Mouse (Mus musculus) MEL (cell line): ENCODE results near the gene Ryr2. TPM values are rescaled to one million over a fixed set of nuclear protein-coding genes. Genes with fewer than 3 reads are reported as not detected.

Source experiments
- DNase-seq: peaks from one replicate; pipeline ENCODE4 v3.0.0; 2011; ENCODE audit warnings: low read depth, low spot score
- H3K27ac ChIP-seq: 2 replicates; pipeline ENCODE4 v1.5.1; 2012; ENCODE audit warnings: low read depth, mild to moderate bottlenecking, control low read depth, low read length, moderate library complexity; ENCODE audit not compliant: control insufficient read depth
- H3K27me3 ChIP-seq, 2 experiments: fragments of 150-350 bp in 1 of 2; sonication (generic) in 1 of 2; 2 replicates each; pipeline ENCODE4 v1.6.1; 2012; ENCODE audit warnings: low read length in 2 of 2, mild to moderate bottlenecking in 2 of 2, improper control_type of control experiment in 1 of 2, moderate library complexity in 1 of 2; ENCODE audit not compliant: insufficient read depth in 2 of 2, control insufficient read depth in 1 of 2
- H3K36me3 ChIP-seq, 2 experiments: 2 replicates each; pipeline ENCODE4 v1.6.1; 2012 to 2014; ENCODE audit warnings: low read length in 2 of 2, improper control_type of control experiment in 1 of 2, inconsistent platforms in 1 of 2, mild to moderate bottlenecking in 1 of 2; ENCODE audit not compliant: insufficient read depth in 2 of 2, control insufficient read depth in 1 of 2
- H3K4me1 ChIP-seq, 2 experiments: fragments of 150-350 bp in 1 of 2; sonication (generic) in 1 of 2; 2 replicates each; pipeline ENCODE4 v1.6.1; 2012; ENCODE audit warnings: low read length in 2 of 2, improper control_type of control experiment in 1 of 2, mild to moderate bottlenecking in 1 of 2; ENCODE audit not compliant: insufficient read depth in 2 of 2, control insufficient read depth in 1 of 2
- H3K4me3 ChIP-seq, 2 experiments: fragments of 150-350 bp in 1 of 2; sonication (generic) in 1 of 2; 2 replicates each; pipeline ENCODE4 v1.5.1; 2012; ENCODE audit warnings: low read depth in 2 of 2, low read length in 2 of 2, mild to moderate bottlenecking in 2 of 2, moderate library complexity in 2 of 2, control low read depth in 1 of 2, improper control_type of control experiment in 1 of 2; ENCODE audit not compliant: control insufficient read depth in 1 of 2, insufficient read depth in 1 of 2
- H3K79me2 ChIP-seq: 2 replicates; pipeline ENCODE4 v1.6.1; 2012; ENCODE audit warnings: mild to moderate bottlenecking, low read length, moderate library complexity; ENCODE audit not compliant: control insufficient read depth, poor library complexity, insufficient read depth
- H3K9ac ChIP-seq: 2 replicates; pipeline ENCODE4 v1.6.1; 2012; ENCODE audit warnings: low read depth, mild to moderate bottlenecking, control low read depth, low read length, moderate library complexity; ENCODE audit not compliant: control insufficient read depth, poor library complexity, severe bottlenecking
- H3K9me3 ChIP-seq: fragments of 150-350 bp; sonication (generic); replicated peaks from 2 replicates; pipeline ENCODE4 v1.6.1; 2012; ENCODE audit warnings: mild to moderate bottlenecking, low read length, improper control_type of control experiment, moderate library complexity; ENCODE audit not compliant: insufficient read depth
- BHLHE40 ChIP-seq: IDR thresholded peaks from 2 replicates; pipeline ENCODE4 v1.6.1; 2012; ENCODE audit warnings: low read depth, mild to moderate bottlenecking, inconsistent platforms, low read length, improper control_type of control experiment, borderline replicate concordance
- CHD1 ChIP-seq: IDR thresholded peaks from 2 replicates; pipeline ENCODE4 v1.6.1; 2012; ENCODE audit warnings: low read depth, mild to moderate bottlenecking, inconsistent platforms, low read length, improper control_type of control experiment
- E2F4 ChIP-seq: IDR thresholded peaks from 2 replicates; pipeline ENCODE4 v1.6.1; 2011; ENCODE audit warnings: low read depth, low read length, improper control_type of control experiment, borderline replicate concordance
- ELF1 ChIP-seq: IDR thresholded peaks from 2 replicates; pipeline ENCODE4 v1.6.1; 2014; ENCODE audit warnings: low read depth, mild to moderate bottlenecking, inconsistent platforms, low read length, improper control_type of control experiment, moderate library complexity
- GABPA ChIP-seq: IDR thresholded peaks from 2 replicates; pipeline ENCODE4 v1.6.1; 2012; ENCODE audit warnings: low read depth, mild to moderate bottlenecking, inconsistent platforms, low read length, improper control_type of control experiment, moderate library complexity
- GATA1 ChIP-seq: IDR thresholded peaks from 2 replicates; pipeline ENCODE4 v1.6.1; 2011; ENCODE audit warnings: low read depth, low read length, improper control_type of control experiment
- HCFC1 ChIP-seq: IDR thresholded peaks from 2 replicates; pipeline ENCODE4 v1.6.1; 2012; ENCODE audit warnings: low read depth, mild to moderate bottlenecking, inconsistent platforms, low read length, improper control_type of control experiment, moderate library complexity
- JUND ChIP-seq: IDR thresholded peaks from 2 replicates; pipeline ENCODE4 v1.6.1; 2011; ENCODE audit warnings: low read depth, mild to moderate bottlenecking, improper control_type of control experiment, low read length
- MAX ChIP-seq: IDR thresholded peaks from 2 replicates; pipeline ENCODE4 v1.6.1; 2011; ENCODE audit warnings: low read length, improper control_type of control experiment
- MAZ ChIP-seq: IDR thresholded peaks from 2 replicates; pipeline ENCODE4 v1.6.1; 2012; ENCODE audit warnings: low read depth, mild to moderate bottlenecking, inconsistent platforms, low read length, improper control_type of control experiment
- MEF2A ChIP-seq: IDR thresholded peaks from 2 replicates; pipeline ENCODE4 v1.6.1; 2014; ENCODE audit warnings: low read depth, mild to moderate bottlenecking, inconsistent platforms, low read length, improper control_type of control experiment; ENCODE audit not compliant: poor library complexity, insufficient replicate concordance, severe bottlenecking; ENCODE audit errors: extremely low read depth
- MYB ChIP-seq: IDR thresholded peaks from 2 replicates; pipeline ENCODE4 v1.6.1; 2011; ENCODE audit warnings: mild to moderate bottlenecking, low read depth, low read length, improper control_type of control experiment
- MYC ChIP-seq: IDR thresholded peaks from 2 replicates; pipeline ENCODE4 v1.6.1; 2011; ENCODE audit warnings: low read depth, mild to moderate bottlenecking, low read length, improper control_type of control experiment, moderate library complexity
- NRF1 ChIP-seq: IDR thresholded peaks from 2 replicates; pipeline ENCODE4 v1.6.1; 2014; ENCODE audit warnings: low read depth, mild to moderate bottlenecking, inconsistent platforms, low read length, improper control_type of control experiment, moderate library complexity; ENCODE audit not compliant: poor library complexity, insufficient read depth, severe bottlenecking
- POLR2A ChIP-seq, 2 experiments: IDR thresholded peaks; 2 replicates each; pipeline ENCODE4 v1.6.1; 2011 to 2012; ENCODE audit warnings: low read length in 2 of 2, mild to moderate bottlenecking in 2 of 2, control low read depth in 1 of 2, improper control_type of control experiment in 1 of 2, low read depth in 1 of 2, moderate library complexity in 1 of 2; ENCODE audit not compliant: control insufficient read depth in 1 of 2, insufficient read depth in 1 of 2, poor library complexity in 1 of 2
- RCOR1 ChIP-seq: IDR thresholded peaks from 2 replicates; pipeline ENCODE4 v1.6.1; 2012; ENCODE audit warnings: low read depth, mild to moderate bottlenecking, inconsistent platforms, low read length, improper control_type of control experiment
- TCF12 ChIP-seq: IDR thresholded peaks from 2 replicates; pipeline ENCODE4 v1.6.1; 2014; ENCODE audit warnings: low read depth, mild to moderate bottlenecking, inconsistent platforms, low read length, improper control_type of control experiment, moderate library complexity
- ZC3H11A ChIP-seq: IDR thresholded peaks from 2 replicates; pipeline ENCODE4 v1.6.1; 2012; ENCODE audit warnings: low read depth, mild to moderate bottlenecking, inconsistent platforms, low read length, improper control_type of control experiment
- ZKSCAN1 ChIP-seq: IDR thresholded peaks from 2 replicates; pipeline ENCODE4 v1.6.1; 2012; ENCODE audit warnings: low read depth, mild to moderate bottlenecking, inconsistent platforms, low read length, improper control_type of control experiment, moderate library complexity
- ZMIZ1 ChIP-seq: IDR thresholded peaks from 2 replicates; pipeline ENCODE4 v1.6.1; 2012; ENCODE audit warnings: low read depth, mild to moderate bottlenecking, inconsistent platforms, low read length, improper control_type of control experiment, moderate library complexity
- polyA plus RNA-seq, 2 experiments: library from polyadenylated mRNA; stranded (reverse) in 1 of 2; unstranded in 1 of 2; fragments of >175 nt in 1 of 2; fragments of >200 nt in 1 of 2; gene quantifications; 2 replicates each; pipeline versions ENCODE4 v1.2.1 to v1.2.4; 2012; ENCODE audit warnings: low replicate concordance in 2 of 2, low read depth in 1 of 2; ENCODE audit not compliant: insufficient read length in 2 of 2, insufficient read depth in 1 of 2, missing spikeins in 1 of 2
- total RNA-seq: library from RNA; depleted of rRNA; stranded (reverse); fragments of 300-350 nt; gene quantifications from 2 replicates; pipeline ENCODE4 v1.2.3, GENCODE M21; 2012

The Ryr2 gene
- total and polyA plus RNA-seq, 3 experiments, result 0.04 TPM; not detected in 2

DNA sequence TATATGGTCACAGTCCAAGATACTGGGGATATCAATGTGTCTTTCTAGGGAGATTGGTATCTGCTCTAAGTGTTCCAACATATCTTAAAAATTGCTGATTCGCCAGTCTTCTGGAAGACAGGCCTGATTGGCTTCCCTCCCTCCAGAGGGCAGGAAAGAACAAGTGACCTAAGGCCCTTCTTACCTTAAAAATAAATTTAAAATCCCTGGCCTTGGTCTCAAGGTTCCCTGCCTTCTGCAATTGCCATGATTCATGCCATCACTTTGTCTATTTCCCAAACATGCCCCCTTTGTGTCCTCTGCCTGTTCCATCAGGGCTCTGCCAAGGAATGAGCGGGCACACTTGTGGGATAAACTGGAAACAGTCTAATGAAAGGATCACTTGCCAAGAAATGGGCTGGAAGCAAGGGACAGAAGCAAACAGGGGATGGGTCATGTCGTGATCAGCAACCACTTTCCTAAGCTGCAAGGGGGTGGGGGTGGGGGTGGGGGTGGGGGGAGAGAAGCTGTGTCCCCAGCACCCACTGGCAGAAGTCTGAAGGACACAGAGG, 10.3 kb downstream of the Ryr2 start:
- TF ChIP-seq ELF1, result no peak
- no peak for TF ChIP-seq GATA1
- TF ChIP-seq HCFC1, result no peak
- TF ChIP-seq MAX, result no peak
- no peak for TF ChIP-seq NRF1
- TF ChIP-seq MAZ, result no peak
- no peak for TF ChIP-seq ZKSCAN1
- TF ChIP-seq POLR2A (IDR thresholded peaks at IDR 0.05; ENCODE audit: control insufficient read depth in 1 of 2, insufficient read depth in 1 of 2, low read depth in 1 of 2, low read length in 2 of 2, poor library complexity in 1 of 2), result no peak
- TF ChIP-seq TCF12, result no peak
- no peak for TF ChIP-seq JUND
- TF ChIP-seq E2F4, result no peak
- TF ChIP-seq GABPA, result no peak
- TF ChIP-seq CHD1, result no peak
- no peak for TF ChIP-seq MEF2A
- no peak for TF ChIP-seq MYB
- no peak for TF ChIP-seq ZMIZ1
- TF ChIP-seq, all 39 proteins: peak for 0
- no peaks in the 10 kb centered on the region for H3K9me3 ChIP-seq
- no peak for DNase-seq
- no peaks in the 10 kb centered on the region for H3K79me2 ChIP-seq
- H3K9ac ChIP-seq, result no peak overlapping the region
- no peaks in the 10 kb centered on the region for H3K36me3 ChIP-seq
- no peak overlapping the region for H3K4me3 ChIP-seq
- no peaks in the 10 kb centered on the region for H3K27me3 ChIP-seq
- no peak overlapping the region for H3K27ac ChIP-seq
- H3K4me1 ChIP-seq, result no peaks in the 10 kb centered on the region

DNA sequence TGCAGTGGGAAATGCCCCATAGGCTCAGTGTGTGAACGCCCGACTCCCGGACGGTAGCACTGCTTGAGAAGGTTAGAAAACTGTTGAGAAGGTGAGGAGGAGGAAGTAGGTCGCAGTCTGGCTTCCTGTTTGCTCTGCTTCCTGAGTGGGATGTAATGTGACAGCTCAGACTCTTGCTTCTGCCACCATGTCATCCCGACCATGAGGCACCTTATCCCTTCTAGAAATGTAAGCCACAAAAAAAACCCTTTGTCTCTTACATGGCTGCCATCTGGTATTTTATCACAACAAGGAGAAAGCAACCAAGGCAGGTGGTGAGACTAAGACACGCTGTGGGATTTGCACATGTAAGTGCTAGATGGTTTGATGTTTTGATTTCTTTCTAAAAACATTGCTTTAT, 12.2 kb downstream of the Ryr2 start:
- Histone ChIP-seq H3K27ac (no peak overlapping the region), H3K79me2 (no peaks in the 10 kb centered on the region), H3K4me3 (no peak overlapping the region), H3K9me3 (no peaks in the 10 kb centered on the region), H3K4me1 (no peaks in the 10 kb centered on the region), H3K27me3 (0 out of 4 replicates have a peak, but pooled peaks cover 0 to 2% of the 10 kb centered on the region in 2 experiments), H3K36me3 (no peaks in the 10 kb centered on the region), H3K9ac (no peak overlapping the region)
- no peak for TF ChIP-seq BHLHE40
- no peak for TF ChIP-seq MEF2A
- TF ChIP-seq MYC, result no peak
- no peak for TF ChIP-seq RCOR1
- TF ChIP-seq ZKSCAN1, result no peak
- no peak for TF ChIP-seq NRF1
- TF ChIP-seq POLR2A (IDR thresholded peaks at IDR 0.05; ENCODE audit: control insufficient read depth in 1 of 2, insufficient read depth in 1 of 2, low read depth in 1 of 2, low read length in 2 of 2, poor library complexity in 1 of 2), result no peak
- no peak for TF ChIP-seq CHD1
- TF ChIP-seq TCF12, result no peak
- TF ChIP-seq ZC3H11A, result no peak
- TF ChIP-seq JUND, result no peak
- DNase-seq, result no peak
